Mouse (Mus musculus) cerebellum, postnatal 25 days (tissue): ENCODE results near the gene Aldh3a2.
"Not testable (repeated sequence)": the region's sequence is repeated elsewhere in the genome, so short reads cannot be mapped to it uniquely, and the experiment has no call there.

Experiments used
- DNase-seq, 2 experiments: peaks; one replicate each; pipeline ENCODE4 v3.0.0; 2021; ENCODE audit warnings: mixed read lengths in 2 of 2

The Aldh3a2 gene

DNA sequence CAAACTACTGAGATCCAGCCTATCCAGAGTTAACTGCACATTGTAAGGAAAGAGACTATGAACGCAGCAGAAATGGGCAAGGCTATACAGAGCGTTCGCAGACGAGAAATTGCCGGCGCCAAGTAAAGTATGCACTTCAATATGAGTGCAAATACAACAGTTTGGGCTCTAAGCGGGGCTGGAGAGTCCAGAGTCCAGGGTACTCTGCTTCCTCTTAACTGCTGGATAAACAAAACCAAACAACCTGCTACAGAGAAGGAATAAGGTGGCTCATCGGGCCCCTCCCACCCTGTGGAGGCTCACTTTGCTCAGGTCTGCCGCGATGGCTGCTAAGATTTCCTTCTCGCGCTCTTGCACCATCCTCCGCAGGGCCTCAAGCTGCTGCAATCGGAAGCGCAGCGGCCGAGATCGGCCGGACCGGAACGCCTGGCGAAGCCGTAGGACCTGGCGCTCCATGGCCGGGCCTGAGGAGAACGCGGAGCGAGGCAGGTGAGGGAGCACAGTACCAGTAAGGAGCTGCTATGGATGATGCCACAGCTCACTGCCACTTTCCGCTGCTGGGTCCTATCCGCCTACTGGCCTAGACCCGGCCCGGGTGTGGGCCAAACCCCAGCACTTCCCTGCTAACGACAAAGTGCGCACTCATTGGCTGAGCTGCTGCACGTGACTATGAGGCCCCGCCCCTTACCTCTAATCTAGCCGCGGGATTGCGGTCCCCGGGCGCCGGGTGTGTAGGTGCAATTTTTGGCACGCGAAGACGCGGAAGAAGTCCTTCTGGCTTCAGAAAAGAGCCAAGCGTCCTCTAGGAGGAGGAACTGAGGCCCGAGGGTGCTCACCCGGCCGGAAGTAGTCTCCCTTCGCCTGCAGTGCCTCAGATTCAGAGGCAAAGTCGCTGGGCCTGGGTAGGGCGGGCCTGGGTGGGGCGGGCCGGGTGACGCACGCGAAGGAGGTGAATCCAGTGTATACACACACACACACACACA lies at the start of gene Aldh3a2:
Aldh3a2 (minus strand) TSS at position 914 of the 983 bp plus-strand sequence.
- peak; percentile 98 for DNase-seq

DNA sequence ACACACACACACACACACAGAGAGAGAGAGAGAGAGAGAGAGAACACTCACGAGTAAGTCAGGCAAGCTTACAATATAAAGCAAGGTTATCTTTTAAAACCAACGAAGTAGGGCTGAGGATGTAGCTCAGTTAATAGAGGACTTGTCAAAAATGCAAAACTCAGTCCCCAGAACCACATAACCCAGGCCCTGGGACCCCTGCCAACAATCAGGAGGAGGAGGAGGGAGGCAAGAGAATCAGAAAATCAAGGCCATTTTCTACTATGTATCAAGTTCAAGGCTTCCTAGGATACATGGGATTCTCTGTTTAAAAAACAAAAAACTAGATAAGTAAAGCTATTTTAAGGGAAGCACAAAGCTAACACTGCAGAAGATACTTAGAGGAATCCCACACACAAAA lies 49.6 kb upstream of the Aldh3a2 start:
- no peak for DNase-seq

DNA sequence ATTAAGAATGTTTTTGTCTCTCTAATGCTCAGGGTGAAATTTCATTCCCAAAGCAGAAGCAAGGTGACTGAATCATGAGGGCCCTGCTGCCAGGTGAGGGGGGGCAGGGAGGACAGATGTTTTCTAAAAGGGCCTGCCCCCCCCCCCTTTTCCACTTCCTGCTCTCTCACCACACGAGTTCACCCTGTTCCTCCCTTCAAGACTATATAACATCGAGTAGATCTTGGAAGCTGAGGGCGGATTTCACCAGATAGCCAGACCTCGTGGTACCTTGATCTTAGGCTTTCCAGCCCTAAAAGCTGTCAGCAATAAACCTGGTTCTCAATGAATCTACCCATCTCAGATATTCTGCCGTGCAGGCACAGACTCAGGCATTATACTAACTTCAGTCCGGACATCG lies 43.1 kb upstream of the Aldh3a2 start:
- no peak for DNase-seq

DNA sequence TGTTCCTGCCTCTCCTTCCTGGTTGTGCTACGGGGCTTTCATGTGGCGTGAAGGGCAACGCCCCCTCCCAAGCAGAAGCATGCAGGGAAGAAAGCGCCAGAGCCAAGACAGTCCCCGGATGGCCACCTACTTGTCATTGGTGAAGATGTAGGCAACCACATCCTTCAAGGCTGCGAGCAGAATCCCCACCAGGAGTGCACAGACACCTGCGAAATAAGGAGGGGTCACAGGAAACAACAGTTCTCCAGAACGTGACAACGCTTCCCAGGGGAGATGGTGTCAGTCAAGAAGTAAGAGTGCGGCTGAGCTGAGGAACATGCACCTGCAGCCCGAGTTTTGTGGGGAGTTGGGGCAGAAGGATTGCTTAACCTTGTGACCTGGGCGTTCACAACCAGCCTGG lies 42.6 kb upstream of the Aldh3a2 start:
- DNase-seq: no peak

DNA sequence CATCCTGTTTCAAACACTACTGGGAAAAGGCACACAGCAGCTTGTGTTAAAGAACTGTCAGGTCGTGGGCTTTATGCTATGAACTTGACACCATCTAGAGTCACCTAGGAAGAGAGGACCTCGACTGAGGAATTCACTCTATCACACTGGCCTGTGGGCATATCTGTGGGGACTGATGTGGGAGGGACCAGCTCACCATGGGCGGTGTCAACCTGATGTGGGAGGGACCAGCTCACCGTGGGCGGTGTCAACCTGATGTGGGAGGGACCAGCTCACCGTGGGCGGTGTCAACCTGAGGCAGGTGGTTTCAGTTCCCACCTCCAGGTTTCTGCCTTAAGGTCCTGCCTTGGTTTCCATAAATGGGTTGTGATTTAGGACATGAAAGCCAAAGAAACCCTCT lies 40.5 kb upstream of the Aldh3a2 start:
- no peak for DNase-seq

DNA sequence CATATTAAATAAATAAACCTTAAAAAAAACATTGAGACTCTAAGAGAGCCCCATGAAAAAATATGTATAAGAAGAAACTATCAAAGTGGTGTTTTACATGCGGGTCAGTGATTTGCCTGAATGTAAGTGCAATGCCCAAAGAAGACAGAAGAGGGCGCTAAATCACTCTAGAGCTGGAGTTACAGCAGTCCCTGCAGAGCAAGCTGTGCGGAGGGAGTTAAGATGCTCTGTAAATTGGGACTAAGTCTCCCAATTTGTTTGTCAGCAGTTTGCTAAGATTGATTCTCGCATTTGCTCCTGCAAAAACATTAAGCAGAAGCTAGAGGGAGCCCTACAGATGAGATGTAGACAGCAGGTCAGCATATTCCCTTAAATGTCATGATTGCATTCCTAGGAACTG lies 38.1 kb upstream of the Aldh3a2 start:
- DNase-seq: peak in 1 of 2 experiments; percentile 33

DNA sequence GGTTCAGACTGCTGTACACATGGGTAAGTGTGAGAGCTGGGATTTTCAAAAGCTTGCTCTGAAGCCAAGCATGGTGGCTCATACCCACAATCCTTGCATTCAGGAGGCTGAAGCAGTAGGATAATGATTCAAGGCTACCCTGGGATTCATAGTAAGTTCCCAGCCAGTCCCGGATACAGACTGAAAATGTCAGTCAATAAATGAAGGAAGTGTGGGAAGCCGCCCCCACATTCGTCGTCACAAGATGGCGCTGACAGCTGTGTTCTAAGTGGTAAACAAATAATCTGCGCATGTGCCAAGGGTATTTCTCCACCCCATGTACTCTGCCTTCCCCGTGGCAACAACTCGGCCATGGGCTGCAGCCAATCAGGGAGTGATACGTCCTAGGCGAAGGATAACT lies 37.3 kb upstream of the Aldh3a2 start:
- DNase-seq: not testable (repeated sequence)

DNA sequence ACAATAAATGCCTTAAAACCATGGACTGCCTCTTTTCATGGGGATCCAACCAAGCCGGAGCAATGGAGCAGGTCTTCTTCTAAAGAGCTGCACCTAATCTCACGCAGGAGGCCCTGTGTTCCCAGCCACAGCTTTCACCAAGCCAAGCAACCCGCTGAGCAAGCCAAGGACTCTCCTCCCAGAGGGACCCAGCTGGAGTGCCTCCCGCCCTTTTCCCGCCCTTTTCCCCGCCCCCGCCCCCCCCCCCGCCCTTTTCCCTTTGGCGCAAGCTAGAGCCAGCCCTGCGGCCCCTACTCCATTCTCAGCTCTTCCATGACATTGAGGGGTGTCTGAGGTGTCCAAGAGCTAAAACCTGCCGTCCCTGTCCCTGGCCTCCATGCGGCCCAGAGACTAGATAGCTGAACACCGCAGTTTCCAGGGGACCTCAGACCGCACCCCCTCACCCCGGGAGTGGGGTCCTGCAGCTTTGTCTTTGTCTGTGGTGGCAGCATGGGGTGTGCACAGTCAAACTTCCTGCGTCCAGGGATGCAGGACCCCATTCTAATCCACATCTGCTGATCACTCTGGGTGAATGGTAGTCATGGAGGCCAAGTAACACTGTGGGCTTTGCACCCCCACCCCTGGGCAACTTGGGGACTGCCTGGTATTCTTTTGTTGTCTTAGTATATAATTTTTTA lies 33.6 kb upstream of the Aldh3a2 start:
- DNase-seq: no peak

DNA sequence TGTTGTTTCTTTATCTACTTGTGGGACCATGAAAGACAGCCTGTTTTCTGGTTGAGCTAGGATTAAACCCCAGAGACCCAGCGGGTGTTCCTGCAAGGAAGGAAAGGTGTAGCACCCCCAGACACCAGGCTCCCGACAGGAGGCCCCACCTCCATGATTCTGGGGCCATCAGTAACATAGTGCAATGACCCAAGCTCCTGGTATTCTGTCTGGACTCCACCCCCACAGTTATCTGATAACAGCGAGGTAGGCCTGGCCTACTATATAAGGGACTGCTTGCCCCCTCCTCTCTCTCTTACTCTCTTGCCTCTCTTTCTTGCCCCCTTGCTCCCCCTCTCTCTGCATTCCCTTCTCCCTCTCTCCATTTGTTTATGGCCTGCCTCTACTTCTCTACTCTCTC lies 32.9 kb upstream of the Aldh3a2 start:
- DNase-seq: no peak

DNA sequence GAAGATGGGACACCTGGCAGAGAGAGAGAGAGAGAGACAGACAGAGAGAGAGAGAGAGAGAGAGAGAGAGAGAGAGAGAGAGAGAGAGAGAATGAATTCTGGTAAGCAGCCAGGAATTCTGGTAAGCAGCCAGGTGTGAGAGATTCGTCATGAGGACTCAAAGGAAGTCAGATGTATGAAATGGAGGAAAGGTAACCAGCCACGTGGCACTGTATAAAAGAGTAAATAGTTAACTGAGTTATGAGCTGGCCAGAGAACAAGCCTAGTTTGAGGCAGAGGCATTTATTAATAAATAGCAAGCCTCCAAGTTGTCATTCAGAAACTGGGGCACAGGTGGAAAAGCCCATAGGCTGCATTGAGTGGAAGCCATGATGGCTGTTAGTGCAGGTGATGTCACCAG lies 30.6 kb upstream of the Aldh3a2 start:
- no peak for DNase-seq

DNA sequence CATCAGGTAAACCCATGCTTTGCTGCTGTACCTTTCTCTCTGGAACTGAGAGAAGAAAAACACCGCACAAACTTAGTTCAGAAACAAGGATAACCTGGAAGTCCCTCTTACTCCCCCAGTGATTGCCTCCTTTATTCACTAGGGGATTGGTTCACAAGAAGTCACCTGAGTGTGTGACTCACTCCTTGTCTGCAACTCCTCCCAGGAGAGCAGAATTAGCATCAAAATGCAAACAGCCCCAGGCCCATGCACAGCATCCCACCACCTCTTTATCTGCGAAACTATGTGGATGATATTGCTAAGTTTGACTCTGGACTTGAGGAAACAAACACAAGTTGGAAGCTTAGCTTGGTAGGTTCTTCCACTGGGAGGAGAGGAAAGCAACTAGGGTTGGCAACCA lies 30.1 kb upstream of the Aldh3a2 start:
- no peak for DNase-seq

DNA sequence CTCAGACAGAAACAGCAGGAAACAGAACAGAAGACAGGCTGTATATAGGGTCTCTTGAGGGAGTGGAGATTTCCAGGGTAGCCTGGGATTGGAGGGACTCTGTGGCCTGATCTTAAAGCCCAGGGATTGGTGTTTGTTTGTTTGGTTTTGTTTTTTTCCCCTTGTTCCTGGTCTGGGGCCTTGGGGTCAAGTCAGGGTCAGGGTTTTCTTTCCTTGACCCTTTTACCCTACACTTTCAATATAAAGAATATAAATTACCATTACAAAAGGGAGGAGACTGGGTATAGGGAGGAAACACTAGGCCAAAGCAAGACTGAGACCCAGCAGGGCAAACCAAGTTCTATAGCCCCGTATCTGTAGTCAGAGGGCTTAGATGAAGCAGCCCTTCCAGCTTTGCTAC lies 29.3 kb upstream of the Aldh3a2 start:
- no peak for DNase-seq

DNA sequence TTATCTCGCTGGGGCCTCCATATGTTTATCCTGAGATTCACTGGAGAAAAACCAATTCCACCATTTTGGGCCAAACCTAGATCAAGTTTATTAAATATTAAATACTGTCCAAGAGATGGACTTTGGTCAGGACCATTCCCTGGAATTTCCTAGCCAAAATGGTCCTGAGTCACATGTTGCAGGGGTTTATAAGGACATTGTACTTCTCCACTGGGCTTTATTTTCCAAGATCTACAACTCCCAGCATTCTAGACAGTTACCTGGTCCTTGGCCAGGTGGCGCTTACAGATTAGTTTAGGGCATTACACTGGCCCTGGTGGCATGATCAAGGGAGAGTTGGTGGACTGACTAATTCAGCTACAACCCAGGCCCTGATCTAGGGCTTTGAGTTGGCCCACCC lies 28.3 kb upstream of the Aldh3a2 start:
- no peak for DNase-seq

DNA sequence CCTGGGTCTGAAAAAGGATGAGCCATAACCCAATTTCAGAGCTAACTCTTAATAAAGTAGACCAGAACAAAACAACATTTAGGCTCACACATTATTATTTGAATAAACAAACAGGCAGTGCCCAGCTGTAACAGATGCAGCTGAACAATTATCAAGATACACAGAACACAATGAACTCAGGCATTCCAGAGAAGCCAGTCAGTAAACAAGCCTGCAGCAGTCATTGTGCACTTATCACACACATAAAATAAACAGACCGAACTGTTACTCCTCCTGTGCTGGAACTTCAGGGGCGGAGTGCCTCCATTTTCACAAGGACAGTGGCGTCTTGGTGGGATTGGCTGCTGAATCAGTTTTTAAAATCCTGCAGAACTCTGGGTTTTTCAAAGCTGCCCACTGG lies 27.2 kb upstream of the Aldh3a2 start:
- no peak for DNase-seq

DNA sequence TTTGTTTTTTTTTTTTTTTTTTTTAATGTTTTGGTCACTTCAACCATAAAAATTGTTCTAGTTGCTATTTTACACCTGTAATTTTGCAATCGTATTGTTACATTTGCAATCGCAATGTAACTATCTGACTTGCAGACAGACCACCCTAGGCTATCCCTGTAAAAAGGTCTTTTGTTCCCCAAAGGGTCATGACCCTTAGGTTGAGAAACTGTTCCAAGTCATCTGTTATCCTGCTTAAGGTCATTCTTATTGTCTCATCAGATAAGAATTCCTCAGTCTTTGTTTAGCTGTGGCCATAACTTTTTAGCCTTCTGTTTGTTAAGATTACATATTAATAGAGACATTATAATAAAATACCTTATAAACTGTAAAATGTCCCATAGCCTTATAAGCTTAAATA lies 26.0 kb upstream of the Aldh3a2 start:
- DNase-seq: no peak

DNA sequence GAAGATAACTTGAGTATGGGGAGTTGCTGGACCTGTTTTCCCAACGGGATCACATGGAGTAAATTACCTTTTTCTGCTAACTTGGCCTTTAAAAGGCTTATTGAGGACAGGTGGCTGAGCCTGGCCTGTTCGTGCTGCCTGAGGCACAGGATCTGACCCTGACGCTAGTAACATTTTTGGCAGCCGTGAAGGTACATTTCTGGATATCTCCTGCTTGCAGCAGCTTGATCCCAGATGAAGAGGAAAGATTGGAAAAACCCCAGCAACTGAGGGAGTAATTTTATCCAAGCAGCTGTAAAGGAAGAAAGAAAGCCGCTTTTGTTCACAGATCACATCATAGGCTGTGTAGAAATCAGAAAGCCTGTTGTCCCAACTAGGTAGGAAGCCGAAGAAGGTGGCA lies 17.1 kb upstream of the Aldh3a2 start:
- DNase-seq: peak in 1 of 2 experiments; percentile 16

DNA sequence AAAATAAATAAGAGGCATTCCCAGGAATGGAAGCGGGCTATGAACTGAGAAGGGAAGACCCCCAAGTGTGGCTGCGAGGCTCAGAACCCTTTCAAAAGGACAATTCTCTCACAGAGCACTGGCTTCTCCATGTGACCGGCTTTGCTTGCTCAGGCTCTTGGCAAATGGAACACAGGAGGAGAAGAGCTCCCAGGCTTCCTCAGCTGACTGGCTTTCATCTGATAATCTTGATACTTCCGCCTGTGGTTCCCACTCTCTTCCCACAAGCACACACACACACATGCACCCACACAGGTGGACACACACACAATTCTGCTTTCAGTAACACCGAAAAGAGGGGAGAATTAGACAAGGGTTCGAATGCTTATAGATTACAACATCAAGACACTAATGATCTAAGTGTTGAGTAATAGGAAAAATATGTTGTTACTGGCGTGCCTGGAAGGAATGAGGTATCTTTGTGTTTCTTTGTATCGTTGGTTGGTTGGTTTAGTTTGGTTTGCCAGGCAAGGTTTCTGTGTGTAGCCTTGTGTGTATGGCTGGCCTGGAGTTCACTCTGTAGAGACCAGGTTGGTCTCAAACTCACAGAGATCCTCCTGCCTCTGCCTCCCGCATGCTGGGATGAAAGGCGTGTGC lies 16.3 kb upstream of the Aldh3a2 start:
- no peak for DNase-seq

DNA sequence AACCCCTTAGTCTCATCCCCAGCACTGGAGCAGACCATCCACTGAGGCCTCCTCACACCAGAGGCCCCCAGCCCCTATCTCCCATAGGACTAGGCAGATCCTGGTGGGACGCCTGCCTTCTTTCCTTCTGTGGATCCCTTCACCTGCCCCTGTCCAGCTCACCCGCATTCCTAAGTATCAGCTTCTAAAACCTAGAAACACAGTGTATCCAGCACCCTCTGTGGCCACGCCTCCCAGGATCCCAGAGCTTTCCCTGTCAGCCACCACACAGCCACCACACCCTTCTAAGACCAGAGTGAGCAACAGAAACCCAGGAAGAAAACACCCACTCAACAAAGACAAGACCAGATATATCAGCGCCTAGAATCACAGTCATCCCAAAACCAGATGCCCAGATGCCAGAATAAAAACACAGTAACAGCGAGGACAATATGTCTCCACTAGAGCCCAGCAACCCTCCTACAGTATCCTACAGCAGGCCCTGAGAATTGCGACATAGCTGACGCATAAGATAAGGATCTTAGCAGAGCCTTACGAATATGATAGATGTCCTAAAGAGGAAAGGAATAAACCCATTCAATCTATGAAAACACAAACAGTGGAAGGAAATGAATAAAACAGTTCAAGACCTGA lies 11.3 kb upstream of the Aldh3a2 start:
- no peak for DNase-seq

DNA sequence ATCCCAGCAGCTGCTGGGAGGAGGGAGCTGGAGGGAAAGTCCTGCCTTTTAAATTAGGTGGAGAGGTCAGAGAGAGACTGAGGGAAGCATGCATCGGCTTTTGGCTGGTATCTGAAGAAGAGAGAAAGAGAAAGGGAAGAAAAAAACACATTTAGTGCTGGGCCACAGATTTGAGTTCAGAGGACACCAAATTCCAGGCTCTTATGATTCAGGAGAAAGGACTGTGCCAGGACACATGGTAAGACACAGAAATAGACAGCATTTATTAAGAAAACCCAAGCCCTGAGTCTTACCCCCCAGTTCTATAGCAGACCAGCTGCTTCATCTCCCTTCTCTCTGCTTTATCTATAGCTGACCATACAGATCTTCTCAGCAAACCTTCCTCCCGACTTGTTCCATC lies 10.7 kb upstream of the Aldh3a2 start:
- DNase-seq: no peak

DNA sequence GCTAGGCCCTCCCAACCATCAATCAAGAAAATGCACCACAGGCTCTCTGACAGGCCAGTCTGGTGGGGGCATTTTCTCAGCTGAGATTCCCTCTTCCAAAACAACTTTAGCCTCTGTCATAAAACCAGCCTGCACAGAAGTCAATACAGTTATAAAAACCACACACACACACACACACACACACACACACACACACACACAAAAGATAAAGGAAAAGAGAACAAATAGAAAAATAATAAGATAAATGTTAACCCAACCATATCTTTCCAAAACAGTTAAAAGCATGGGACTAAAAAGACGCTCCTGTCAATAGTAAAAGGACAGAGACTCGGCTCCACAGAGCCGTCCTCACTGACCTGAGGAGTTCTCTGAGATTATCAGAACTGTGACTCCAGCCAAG lies 9.2 kb upstream of the Aldh3a2 start:
- DNase-seq: no peak

DNA sequence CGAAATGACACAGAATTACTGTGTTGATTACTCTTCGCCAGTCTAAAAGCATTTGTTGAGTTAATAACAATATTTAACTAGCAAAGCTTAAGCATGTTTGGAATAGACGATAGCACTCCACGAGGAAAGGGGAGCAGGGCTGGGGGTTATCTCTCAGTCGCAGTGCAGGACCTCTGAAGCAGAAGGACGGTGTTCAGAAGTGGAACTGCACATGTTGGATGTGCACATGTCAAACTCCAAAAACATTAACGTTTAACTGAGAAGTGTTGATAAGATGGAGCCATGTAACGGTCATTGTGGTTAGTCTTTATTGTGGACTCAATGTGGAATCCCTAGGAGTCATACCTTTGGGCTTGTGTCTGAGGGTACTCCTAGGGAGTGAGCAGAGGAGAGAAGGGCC lies 7.8 kb upstream of the Aldh3a2 start:
- DNase-seq: no peak

DNA sequence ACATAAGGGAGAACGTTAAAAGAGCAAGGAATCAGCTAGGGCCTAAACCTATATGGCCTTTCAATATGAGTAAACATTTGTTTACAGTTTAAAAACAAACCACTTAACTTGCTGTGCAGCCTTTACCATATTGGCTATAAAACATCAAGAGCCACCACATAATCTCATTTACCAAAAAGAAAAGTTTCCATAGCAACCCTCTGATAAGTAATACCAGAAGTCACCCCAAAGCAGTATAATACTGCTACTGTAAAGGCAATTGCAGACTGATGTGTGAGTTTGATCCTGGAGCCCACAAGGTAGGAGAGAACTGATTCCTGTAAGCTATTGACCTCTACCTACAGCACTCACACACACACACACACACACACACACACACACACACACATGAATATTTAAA lies 7.2 kb upstream of the Aldh3a2 start:
- no peak for DNase-seq

DNA sequence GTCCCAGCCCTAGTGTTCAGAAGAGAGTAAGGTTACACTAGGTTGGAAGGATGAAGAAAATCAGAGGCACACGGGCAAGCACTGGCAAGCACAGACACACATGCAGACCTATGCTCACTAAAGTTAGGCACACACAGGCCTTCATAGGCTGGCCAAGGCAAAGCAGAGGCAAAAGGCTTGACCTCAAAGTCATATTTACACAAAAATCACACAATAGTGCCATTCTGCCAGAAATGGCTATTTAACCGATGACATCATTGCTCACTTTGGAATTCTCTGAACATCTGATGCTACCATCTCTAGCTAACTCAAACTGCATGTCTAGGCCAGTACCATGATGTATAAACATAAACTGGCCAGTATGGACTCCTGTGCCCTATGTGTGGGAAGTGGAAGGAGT lies 6.7 kb upstream of the Aldh3a2 start:
- no peak for DNase-seq
